Mouse (Mus musculus): ENCODE results near the gene Snd1.

DNA sequence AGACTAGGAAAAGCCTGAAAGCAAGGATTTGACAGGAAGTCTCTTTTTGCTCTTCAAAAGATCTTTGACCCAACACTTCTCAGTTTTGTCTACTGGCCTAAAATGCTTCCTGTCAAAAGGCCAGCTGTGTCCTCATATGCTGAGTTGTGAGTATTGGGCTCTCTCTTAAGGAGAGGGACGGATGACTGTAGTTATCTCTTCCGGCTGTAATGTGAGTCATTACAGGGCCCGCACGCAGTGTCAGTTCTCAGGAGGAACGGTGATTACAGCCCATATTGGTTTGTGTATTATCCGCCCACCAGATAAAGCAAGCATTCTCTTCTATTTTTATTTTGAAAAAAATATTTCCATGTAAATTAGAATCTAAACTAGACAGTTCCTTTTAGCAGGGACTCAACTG is 147.6 kb downstream of the Snd1 start:
- no peak for TF ChIP-seq FLI1 (IDR thresholded peaks at IDR 0.05; ENCODE audit: low read length)
- 0 out of 3 replicates have a peak, but pooled peaks have one; percentile 55 for TF ChIP-seq GATA1 (IDR thresholded peaks at IDR 0.05; ENCODE audit: borderline replicate concordance, low read length)
